Mouse (Mus musculus) left cerebral cortex, adult 18-20 months (tissue): ENCODE data around the gene Stoml1. TPM values are rescaled to one million over a fixed set of nuclear protein-coding genes. Genes with fewer than 3 reads are reported as not detected.
"Not testable (repeated sequence)": the region's sequence is repeated elsewhere in the genome, so short reads cannot be mapped to it uniquely, and the experiment has no call there.

Experiments
- DNase-seq, 2 experiments: peaks; one replicate each; pipeline ENCODE4 v3.0.0; 2021 to 2022; ENCODE audit warnings: low spot score in 2 of 2, mixed read lengths in 1 of 2
- total RNA-seq, 2 experiments: library from RNA; stranded (reverse); gene quantifications; 2 replicates each; pipeline ENCODE4 v1.2.3; 2021

Stoml1 gene
- total RNA-seq, 2 experiments from 2014 or later, result 67.9 to 69.7 TPM

DNA sequence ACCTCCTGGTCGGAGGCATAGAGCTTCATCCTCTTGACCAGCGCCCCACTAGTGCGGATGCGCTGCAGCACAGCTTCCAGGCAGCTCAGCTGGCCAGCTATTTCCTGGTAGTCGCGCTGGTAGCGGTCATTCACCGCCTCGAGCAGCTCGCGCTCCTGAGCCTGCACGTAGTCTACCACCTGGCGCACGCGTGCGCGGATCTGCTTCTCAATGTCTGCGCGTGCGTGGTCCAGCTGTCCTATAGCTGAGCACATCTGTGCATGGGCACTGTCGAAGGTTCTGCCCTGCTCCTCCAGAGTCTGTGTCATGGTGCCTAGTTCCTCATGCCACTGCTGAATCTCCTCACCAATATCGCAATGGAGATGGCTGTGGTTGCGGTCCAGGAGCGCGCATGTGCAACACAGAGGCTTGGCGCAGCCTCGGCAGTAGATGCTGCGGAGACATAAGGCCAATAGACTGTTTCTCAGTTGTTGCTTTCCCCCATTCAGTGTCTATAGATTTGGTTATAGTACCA, 18.4 kb upstream of the Stoml1 start:
- DNase-seq, result no peak

DNA sequence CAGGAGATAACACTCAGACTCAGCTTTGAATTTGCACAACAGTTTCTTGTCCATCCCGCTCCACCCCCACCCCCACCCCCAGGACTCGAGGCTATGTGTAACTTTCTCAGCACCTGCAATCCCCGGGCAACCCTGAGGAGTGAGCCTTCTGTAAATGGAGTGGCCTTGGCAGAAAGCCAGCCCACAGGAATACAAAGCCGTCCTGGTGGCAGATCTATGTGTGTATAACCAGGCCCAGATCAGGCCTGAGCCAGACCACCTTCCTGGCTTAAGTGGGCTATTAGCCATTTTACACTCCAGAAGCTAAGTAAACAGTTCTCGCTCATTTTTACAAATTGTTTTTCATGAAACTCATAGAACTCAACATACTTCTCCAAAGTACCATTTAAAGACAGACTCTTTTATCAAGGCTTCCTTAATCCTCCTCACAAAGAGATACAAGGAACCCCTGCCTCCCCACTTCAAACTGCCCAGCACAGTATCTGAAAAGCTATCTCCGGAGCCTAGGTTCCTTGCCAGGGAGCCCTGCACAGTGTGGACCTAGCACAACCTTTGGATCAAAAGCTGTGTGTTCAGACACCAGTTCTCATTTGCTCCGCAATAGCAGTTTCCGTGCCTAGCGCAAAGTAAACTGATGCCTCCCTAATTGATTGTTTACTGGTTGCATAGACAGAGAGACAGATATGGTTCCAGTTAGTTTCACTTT, 11.0 kb upstream of the Stoml1 start:
- DNase-seq, result no peak

DNA sequence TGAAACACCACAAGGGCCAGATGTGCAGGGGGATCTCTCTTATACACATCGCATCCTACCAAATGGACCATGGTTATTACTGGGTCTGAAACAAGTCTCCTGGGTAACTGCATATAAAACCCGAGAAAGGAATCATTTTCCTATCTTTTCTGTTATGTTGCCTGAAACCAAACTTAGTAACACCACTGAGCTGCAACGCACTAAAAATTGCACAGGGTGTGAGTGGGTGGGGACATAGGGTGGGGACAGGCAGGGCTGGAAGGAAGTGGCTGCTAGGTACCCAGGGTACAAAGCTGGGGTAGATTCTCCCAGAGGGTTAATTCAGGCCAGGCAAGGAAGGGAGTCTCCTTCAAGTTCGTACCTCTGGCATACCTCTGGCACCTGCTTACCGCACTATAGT, 10.3 kb upstream of the Stoml1 start:
- DNase-seq, result no peak

DNA sequence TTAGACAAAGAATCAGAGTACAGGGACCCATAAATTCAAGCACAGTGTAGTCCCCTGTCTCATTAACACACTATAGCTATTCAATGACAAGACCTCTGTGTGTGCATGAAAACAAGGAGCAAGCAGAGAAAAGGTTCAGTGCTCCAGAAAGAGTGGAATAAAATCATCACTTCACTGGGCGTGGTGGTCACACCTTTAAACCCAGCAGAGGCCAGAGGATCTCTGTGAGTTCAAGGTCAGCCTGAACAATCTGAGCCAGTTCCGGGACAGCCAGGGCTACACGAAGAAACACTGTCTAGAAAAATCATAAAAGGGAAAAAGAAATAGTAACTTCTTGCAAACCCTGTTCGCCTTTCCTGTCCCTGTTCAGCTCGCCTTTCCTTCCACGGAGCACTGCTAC, 9.3 kb upstream of the Stoml1 start:
- DNase-seq, result no peak

DNA sequence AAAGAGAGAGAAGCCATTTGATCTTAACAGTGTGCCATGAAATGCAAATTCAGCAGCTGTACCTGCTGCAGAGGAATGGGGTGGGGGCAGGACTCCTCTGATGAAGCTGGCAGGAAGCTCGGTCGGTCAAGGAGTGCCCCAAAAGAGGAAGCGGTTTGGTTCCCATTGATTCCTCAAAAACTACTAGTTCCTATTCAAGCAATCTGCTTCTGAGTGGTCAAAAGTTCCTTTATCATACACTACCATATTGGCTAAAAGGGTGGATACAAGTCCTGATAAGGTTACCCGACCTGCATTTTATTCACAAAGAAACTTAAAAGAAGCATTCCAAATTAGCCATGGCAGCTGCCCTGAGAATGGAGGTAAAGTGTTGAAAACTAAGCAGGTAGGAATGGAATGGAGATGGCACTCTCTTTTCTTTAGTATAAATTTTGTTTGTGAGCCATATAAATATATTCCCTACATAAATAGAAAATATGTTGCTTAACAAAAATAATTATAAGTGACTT, 6.8 kb upstream of the Stoml1 start:
- no peak for DNase-seq

DNA sequence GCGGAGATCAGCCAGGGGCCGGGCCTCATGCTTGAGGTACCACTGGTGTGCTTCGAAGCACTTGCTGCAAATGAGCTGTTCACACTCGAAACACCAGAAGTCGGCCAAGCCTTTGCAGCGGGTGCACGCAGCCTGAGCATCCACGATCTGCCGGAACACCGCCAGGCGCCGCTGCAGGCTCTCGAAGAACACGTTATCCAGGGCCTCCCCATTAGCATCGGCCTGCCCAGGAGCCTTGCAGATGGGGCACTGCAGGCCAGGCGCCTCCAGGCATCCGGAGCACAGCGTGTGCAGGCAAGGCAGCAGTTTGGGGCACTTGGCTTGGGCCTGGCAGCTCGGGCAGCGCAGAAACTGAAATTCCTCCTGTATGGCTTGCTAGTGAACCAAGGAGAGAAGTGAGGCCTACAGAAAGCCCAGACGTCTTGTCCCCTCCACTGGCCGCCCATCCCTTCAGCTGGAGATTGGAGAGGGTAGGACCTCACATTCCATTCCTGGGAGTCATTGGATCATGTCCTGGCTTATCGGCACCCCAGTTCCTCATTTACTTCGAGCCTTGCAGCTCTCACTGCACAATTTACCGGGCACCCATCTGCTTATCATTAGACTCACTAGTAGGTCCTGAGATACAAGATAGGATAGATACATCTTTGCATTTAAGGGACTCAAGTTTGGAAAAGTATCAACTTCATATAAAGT, 5.8 kb upstream of the Stoml1 start:
- peak; percentile 75 to 81 for DNase-seq

DNA sequence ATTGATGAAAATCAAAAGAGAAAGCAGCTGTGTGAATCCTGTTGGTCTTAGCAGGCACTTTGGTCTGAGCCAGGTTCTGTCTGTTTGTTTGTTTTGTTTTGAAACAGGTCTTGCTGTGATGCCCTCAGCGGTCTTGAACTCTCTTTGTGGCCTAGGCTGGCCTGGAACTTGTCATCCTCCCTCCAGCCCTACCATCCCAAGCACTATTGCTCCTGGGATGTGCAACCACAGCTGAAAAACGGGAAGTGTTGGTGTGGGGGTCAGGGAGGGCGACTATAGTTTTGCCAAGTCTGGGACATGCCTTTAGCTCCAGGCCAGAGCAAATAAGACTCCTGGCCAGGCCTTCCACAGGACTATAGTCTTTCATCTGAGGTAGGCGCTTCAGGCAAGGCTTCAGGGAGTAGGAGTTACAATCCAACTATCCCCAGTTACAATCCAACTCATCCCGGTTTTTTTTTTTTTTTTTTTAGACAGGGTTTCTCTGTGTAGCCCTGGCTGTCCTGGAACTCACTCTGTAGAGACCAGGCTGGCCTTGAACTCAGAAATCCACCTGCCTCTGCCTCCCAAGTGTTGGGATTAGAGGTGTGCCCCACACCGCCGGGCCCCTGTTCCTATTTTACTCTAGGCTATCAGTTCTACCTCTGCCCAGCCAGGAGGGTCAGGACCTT, 4.1 kb upstream of the Stoml1 start:
- DNase-seq, result no peak

DNA sequence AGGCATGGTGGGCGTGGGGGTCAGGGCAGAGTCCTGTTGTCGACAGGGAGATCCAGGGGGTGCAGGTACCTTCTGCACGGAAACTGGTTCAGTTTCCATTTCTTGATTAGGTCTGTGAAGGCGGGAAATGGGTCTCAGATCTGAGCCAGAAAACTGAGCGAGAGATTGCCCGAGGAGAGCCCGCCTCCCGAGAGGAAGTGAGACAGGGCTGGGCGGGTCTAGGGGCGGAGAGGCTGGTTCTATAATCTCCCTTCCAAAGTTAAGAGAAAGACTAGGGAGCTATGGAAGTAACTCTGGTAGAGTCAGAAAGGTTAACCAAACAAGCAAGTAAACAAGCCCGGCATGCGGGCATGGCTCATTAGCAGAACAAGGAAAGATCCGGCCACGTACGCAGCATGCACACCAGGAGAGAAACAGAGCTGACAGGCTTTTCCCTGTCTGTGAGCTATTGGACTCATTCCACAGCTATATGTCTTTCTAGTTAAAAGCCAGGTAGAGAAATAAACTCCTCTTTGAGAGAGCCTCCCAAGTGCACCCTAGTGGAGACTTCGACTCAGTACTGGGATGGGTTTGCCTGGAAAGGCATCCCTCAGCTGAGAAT, 3.3 kb upstream of the Stoml1 start, which contains the start of gene Pml:
Gene Pml (minus strand): TSS at position 195 of the 601 bp plus-strand sequence.
- DNase-seq, result peak; percentile 62 to 64

DNA sequence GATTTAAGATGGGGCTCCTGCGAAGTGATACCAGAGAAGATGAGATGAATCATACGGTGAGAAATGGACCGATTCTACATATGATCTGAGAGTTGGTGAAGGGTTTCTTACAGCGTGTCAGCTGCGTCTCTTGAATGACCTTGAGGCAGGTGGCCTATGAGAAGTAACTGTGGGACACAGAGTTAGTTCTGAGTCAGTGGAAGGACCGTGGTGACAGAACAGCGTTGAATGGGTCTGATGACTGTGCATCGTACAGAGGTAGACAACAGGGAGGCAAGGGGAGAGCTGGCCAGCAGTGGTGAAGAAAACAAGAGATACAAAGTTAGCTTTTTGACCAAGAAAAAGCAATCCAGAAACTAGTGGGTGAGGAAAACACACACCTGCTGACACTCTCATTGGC, 2.6 kb upstream of the Stoml1 start:
- DNase-seq, result no peak

DNA sequence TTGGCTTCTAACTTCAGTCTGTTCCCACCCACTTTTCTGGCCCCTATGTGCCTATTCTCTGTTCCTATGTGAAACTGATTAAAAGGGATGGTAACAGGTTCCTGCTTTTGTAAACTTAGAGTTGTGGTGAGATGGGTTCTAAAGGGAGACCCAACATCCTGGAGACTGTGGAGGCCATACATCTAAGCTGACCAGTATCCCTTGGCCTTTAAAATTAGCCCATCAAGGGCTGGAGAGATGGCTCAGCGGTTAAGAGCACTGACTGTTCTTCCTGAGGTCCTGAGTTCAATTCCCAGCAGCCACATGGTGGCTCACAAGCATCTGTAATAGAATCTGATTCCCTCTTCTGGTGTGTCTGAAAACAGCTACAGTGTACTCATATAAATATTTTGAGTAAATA, 2.2 kb upstream of the Stoml1 start:
- not testable (repeated sequence) for DNase-seq

DNA sequence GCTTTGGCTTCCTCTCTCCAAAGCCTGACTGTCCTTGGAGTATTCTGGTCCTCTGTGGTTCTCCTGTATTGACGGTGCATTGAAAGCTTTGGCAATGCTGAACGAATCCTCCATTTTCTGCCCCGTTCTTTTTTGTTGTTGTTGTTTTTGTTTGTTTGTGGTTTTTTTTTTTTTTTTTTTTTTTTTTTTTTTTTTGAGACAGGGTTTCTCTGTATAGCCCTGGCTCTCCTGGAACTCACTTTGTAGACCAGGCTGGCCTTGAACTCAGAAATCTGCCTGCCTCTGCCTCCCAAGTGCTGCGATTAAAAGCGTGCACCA, 800 bp downstream of the Stoml1 start:
- not testable (repeated sequence) for DNase-seq

DNA sequence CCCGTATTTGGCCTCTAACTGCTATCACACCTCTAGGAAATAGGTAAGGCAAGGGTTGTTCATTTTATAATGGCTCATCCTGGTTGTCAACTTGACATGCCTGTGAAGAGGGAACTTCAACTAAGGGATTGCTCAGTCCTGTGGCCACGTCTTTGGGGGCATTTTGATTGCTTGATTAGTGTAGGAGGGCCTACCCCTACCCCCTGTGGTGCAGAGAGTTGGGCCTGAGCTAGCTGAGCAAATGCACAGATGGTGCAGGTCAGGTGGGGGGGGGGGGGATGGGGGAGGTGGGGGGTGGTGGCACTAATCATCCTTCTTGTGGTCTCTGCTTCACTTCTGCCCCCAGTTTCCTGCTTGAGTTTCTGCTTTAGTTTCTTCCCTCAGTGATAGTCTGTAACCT, 2.1 kb downstream of the Stoml1 start:
- DNase-seq, result no peak

DNA sequence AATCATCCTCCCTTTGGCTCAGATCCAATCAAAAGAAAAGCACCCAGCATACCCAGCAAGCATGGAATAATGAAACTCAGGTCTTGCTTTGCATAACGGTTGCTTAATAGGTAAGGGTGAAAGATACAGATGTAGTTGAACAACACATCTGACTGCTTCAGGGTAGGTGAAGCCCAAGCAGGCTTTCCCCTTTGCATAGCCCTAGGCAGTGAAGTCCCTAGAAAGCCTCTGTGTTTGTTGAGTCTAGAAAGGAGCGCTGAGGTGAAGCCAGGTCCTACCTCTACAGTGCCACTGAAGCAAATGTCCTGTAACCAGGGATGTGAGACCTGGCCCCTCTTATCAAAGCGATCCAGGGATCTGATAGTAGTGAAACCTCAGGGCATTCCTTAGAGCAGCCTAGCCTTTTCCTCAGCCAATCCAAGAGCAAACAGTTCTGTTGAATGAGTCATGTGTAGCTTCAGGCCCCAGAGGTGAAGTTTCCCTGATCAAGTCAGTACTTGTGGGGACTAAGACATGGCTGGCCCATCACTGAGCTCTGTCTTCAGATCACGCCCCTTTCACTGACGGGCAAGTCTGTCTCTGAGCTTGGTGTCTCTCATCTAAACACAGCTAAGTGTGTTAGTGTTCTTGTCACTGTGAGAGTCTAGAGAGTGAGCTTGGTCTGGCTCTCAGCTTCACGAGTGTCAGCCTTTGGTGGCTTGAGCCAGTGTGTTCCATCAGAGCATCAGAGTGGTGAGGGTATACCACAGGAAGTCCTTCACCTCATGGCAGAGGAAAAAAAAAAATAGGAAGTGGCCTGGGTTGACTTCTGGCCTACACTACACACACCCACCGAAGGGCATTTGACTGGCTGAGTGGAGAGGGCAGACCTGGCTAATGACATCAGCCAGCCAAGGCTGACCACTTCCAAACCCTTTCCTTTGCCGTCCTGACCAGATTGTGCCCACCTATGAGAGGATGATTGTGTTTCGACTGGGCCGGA, 3.0 kb downstream of the Stoml1 start:
- DNase-seq, result no peak

DNA sequence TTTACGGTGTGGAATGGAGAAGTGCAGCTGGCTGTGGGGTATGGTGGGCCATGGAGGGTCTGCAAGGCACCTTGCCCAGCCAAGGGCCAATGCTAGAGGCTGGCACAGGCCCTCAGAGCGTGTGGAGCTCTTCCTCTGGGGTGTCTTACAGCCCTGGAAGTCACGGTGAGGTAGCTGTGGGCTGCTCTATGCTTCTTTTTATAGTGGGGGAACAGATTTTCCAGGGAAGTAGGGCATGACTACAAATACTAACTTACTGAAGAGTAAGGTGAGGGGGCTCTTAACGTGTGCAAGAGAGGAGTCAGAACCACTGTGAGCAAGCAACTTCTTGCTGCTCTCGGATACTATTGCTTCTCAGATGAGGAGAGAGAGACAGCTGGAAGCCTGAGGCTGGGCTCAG, 9.5 kb downstream of the Stoml1 start:
- no peak for DNase-seq

DNA sequence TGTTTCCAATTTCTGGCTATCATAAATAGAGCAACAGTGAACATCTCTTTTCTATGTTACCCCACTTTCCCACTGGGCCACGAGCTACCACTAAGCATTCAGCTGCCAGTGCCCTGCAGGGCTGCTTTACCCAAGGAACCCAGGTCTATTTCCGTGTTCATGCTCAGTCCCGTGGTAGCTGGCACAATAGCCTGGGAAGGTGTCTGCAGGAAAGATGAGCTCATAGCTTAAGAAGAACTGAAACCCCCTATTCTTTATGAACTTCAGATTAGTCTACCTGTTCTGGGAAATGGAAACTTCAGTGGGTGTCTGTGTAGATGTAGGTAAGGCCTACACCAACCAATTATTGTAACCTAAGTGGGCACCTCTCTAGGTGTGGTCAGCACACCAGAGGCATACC, 12.4 kb downstream of the Stoml1 start:
- no peak for DNase-seq

DNA sequence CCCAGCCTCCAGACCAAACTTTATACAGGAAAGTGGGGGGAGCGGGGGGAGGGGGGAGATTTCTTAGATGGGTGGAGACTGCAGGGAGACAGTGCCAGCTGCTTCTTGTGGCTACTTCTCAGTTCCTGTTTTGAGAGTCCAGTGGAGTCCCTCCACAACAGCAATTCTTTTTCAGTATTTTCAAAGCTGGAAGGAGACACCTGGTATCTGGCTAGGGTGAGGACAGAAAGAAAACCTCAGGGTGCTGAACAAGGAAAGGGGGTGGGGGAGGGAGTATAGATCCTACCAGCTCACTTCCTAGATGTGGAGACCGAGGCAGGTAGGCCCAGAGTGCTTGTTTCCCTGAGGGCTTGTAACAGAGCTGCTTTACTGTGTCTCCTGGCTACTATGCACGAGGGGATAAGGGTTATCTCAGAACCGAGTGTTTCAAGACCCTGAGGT, 13.6 kb downstream of the Stoml1 start:
- no peak for DNase-seq

DNA sequence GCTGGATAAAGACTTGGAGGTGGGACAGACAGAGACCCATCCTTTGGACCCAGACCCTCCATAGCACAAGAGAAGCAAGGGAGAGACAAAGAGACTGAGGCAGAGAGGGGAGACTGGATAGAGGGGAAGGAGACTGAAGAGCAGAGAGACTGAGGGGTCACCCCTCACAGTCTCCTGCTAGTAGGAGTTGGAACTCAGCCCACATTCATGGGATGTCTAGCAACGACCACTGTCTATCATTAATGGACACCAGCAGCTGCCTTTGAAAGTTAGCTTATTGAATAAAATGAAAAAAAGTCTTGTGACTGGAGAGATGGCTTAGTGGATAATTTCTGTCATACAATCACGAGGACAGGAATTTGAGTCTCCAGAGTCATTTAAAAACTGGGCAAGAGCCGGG, 14.1 kb downstream of the Stoml1 start:
- DNase-seq, result no peak

DNA sequence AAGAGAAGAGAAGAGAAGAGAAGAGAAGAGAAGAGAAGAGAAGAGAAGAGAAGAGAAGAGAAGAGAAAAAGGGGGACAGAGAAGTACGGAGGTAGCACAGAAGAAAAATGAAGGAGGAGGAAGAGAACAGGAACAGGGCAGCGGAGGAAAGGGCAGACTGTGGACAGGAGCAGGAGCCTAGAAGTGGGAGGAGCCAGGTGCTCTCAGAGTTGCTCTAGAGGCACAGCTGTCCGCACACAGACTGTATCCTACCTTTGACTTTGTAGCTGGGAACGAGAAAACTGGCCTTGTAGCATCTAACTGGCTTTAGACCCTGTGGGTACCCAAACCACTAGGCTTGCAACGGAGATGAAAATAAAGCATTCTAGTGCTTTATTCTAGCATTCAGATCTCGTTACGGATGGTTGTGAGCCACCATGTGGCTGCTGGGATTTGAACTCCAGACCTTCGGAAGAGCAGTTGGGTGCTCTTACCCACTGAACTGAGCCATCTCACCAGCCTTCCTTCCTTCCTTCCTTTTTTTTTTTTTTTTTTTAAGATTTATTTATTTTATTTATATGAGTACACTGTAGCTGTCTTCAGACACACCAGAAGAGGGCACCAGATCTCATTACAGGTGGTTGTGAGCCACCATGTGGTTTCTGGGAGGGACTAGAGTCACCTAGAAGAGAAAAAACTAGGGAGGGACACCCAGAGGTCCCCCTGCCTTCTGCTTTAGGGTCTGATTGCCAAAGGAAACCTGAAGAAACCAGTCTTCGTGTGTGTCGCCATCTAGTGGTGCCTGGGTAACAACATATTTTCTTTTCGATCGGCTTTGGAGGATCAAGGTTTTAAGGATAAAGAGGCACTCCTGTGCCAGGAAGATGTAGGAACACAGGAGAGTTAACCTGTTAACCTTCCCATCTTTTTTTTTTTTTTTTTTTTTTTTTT, 15.7 kb downstream of the Stoml1 start:
- DNase-seq, result peak; percentile 50 to 58

DNA sequence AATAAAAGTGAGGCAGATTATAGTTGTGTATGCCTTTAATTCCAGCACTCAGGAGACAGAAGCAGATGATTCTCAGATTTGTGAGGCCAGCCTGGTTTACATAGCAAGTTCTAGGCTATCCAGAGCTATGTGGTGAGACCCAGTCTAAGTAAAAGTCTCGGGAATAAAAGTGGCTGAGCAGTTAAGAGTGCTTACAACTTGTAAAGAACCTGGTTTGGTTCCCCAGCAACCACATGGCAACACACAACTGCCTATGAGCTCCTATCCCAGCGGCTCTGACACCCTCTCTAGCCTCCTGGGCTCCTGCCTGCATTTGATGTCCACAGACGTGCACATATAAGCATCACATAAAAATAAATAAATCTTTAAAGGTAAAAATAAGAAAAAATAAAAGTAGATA, 17.1 kb downstream of the Stoml1 start:
- no peak for DNase-seq
